Mouse (Mus musculus): ENCODE measurements around the gene Zfp658. TPM values are rescaled to one million over a fixed set of nuclear protein-coding genes. Genes with fewer than 3 reads are reported as not detected.

Zfp658 gene
- polyA plus RNA-seq (2015; fragmentation: Nextera tagmentation; extraction: Ambion mirVana): 3.7 TPM in 2 replicates

GRCm38 (mm10) chr7:43562006-43562633, at the start of gene Zfp658:
Gene Zfp658, plus strand, starts transcription at chr7:43562256.
- peak; percentile 90 for ATAC-seq (replicated peaks; ENCODE audit: low FRiP score)
- H3K9ac ChIP-seq: peak within 1 kb of the TSS; percentile 80
- peaks cover 20% of the 10 kb centered on the region for H3K36me3 ChIP-seq
- H3K4me3 ChIP-seq (replicated peaks): peak within 1 kb of the TSS; percentile 83
- under 1% methylated on average over 27 of the region's 27 CpGs for WGBS
- peak within 1 kb of the TSS; percentile 91 for H3K27ac ChIP-seq
- H3K9me3 ChIP-seq (replicated peaks): no peaks in the 10 kb centered on the region
- H3K4me1 ChIP-seq: peaks cover 15% of the 10 kb centered on the region
- H3K4me2 ChIP-seq: peak within 1 kb of the TSS; percentile 84
- no peaks in the 10 kb centered on the region for H3K27me3 ChIP-seq

GRCm38 (mm10) chr7:43512519-43512918, 49.5 kb upstream of the Zfp658 start:
- no peaks in the 10 kb centered on the region for H3K9me3 ChIP-seq (replicated peaks)
- no peaks in the 10 kb centered on the region for H3K36me3 ChIP-seq
- ATAC-seq (replicated peaks; ENCODE audit: low FRiP score): no peak
- WGBS: 80% methylated on average over 4 of the region's 4 CpGs
- H3K4me1 ChIP-seq: no peaks in the 10 kb centered on the region
- H3K27me3 ChIP-seq: no peaks in the 10 kb centered on the region
- no peak overlapping the region for H3K4me2 ChIP-seq
- H3K9ac ChIP-seq: no peak overlapping the region
- no peak overlapping the region for H3K27ac ChIP-seq
- no peak overlapping the region for H3K4me3 ChIP-seq (replicated peaks)

- no peak for ATAC-seq (replicated peaks; ENCODE audit: low FRiP score)
- Histone ChIP-seq H3K4me1 (no peaks in the 10 kb centered on the region), H3K9ac (no peak overlapping the region), H3K27ac (no peak overlapping the region), H3K27me3 (no peaks in the 10 kb centered on the region), H3K36me3 (no peaks in the 10 kb centered on the region), H3K4me3 (replicated peaks) (no peak overlapping the region), H3K9me3 (replicated peaks) (no peaks in the 10 kb centered on the region), H3K4me2 (no peak overlapping the region)
- WGBS: 82% methylated on average over 5 of the region's 5 CpGs
These were observed 47.0 kb upstream of the Zfp658 start for GRCm38 (mm10) chr7:43515076-43515475.

- ATAC-seq (replicated peaks; ENCODE audit: low FRiP score): no peak
- Histone ChIP-seq H3K27me3 (no peaks in the 10 kb centered on the region), H3K4me3 (replicated peaks) (no peak overlapping the region), H3K4me1 (no peaks in the 10 kb centered on the region), H3K27ac (no peak overlapping the region), H3K4me2 (no peak overlapping the region), H3K36me3 (no peaks in the 10 kb centered on the region), H3K9me3 (replicated peaks) (no peaks in the 10 kb centered on the region), H3K9ac (no peak overlapping the region)
- 86% methylated on average over 15 of the region's 15 CpGs for WGBS
These were observed 43.7 kb upstream of the Zfp658 start for GRCm38 (mm10) chr7:43518341-43518740.

- Histone ChIP-seq H3K27me3 (no peaks in the 10 kb centered on the region), H3K27ac (no peak overlapping the region), H3K4me3 (replicated peaks) (no peak overlapping the region), H3K9ac (no peak overlapping the region), H3K4me1 (no peaks in the 10 kb centered on the region), H3K4me2 (no peak overlapping the region), H3K36me3 (no peaks in the 10 kb centered on the region), H3K9me3 (replicated peaks) (no peaks in the 10 kb centered on the region)
- no peak for ATAC-seq (replicated peaks; ENCODE audit: low FRiP score)
- 74% methylated on average over 2 of the region's 2 CpGs for WGBS
These were observed 39.3 kb upstream of the Zfp658 start for GRCm38 (mm10) chr7:43522776-43523175.

- no peak overlapping the region for H3K4me3 ChIP-seq (replicated peaks)
- no peaks in the 10 kb centered on the region for H3K27me3 ChIP-seq
- WGBS: 62% methylated on average over 3 of the region's 3 CpGs
- no peaks in the 10 kb centered on the region for H3K36me3 ChIP-seq
- H3K4me1 ChIP-seq: no peaks in the 10 kb centered on the region
- no peak overlapping the region for H3K9ac ChIP-seq
- no peak overlapping the region for H3K4me2 ChIP-seq
- no peak overlapping the region for H3K27ac ChIP-seq
- H3K9me3 ChIP-seq (replicated peaks): no peaks in the 10 kb centered on the region
- ATAC-seq (replicated peaks; ENCODE audit: low FRiP score): no peak
These were observed 36.7 kb upstream of the Zfp658 start for GRCm38 (mm10) chr7:43525313-43525712.

GRCm38 (mm10) chr7:43530216-43530785, 31.8 kb upstream of the Zfp658 start:
- Histone ChIP-seq H3K4me1 (no peaks in the 10 kb centered on the region), H3K4me2 (no peak overlapping the region), H3K9ac (no peak overlapping the region), H3K9me3 (replicated peaks) (no peaks in the 10 kb centered on the region), H3K27ac (no peak overlapping the region), H3K4me3 (replicated peaks) (no peak overlapping the region), H3K27me3 (no peaks in the 10 kb centered on the region), H3K36me3 (no peaks in the 10 kb centered on the region)
- ATAC-seq (replicated peaks; ENCODE audit: low FRiP score): no peak
- 64% methylated on average over 8 of the region's 8 CpGs for WGBS

- Histone ChIP-seq H3K4me3 (replicated peaks) (no peak overlapping the region), H3K4me1 (no peaks in the 10 kb centered on the region), H3K9me3 (replicated peaks) (no peaks in the 10 kb centered on the region), H3K27ac (no peak overlapping the region), H3K36me3 (no peaks in the 10 kb centered on the region), H3K27me3 (no peaks in the 10 kb centered on the region), H3K9ac (no peak overlapping the region), H3K4me2 (no peak overlapping the region)
- WGBS: 85% methylated on average over 9 of the region's 9 CpGs
- no peak for ATAC-seq (replicated peaks; ENCODE audit: low FRiP score)
These were observed 29.0 kb upstream of the Zfp658 start for GRCm38 (mm10) chr7:43532936-43533505.

- H3K4me3 ChIP-seq (replicated peaks): no peak overlapping the region
- no peak for ATAC-seq (replicated peaks; ENCODE audit: low FRiP score)
- 65% methylated on average over 3 of the region's 4 CpGs for WGBS
These were observed 23.5 kb upstream of the Zfp658 start for GRCm38 (mm10) chr7:43538524-43538923.

GRCm38 (mm10) chr7:43544225-43544977, 17.7 kb upstream of the Zfp658 start, which contains the start of gene Cd33:
Gene Cd33, minus strand, starts transcription at chr7:43544428.
- H3K4me2 ChIP-seq: no peak within 1 kb of the TSS
- WGBS: 77% methylated on average over 7 of the region's 7 CpGs
- no peaks in the 10 kb centered on the region for H3K9me3 ChIP-seq (replicated peaks)
- ATAC-seq (replicated peaks; ENCODE audit: low FRiP score): no peak
- no peak within 1 kb of the TSS for H3K27ac ChIP-seq
- no peak within 1 kb of the TSS for H3K4me3 ChIP-seq (replicated peaks)
- H3K27me3 ChIP-seq: no peaks in the 10 kb centered on the region
- H3K4me1 ChIP-seq: no peaks in the 10 kb centered on the region
- H3K9ac ChIP-seq: no peak within 1 kb of the TSS
- no peaks in the 10 kb centered on the region for H3K36me3 ChIP-seq

More at GRCm38 (mm10) chr7:43538524-43538923, 23.5 kb upstream of the Zfp658 start:
- H3K36me3 ChIP-seq: no peaks in the 10 kb centered on the region
- H3K27me3 ChIP-seq: no peaks in the 10 kb centered on the region
- H3K27ac ChIP-seq: no peak overlapping the region
- no peak overlapping the region for H3K9ac ChIP-seq
- H3K4me2 ChIP-seq: no peak overlapping the region
- no peaks in the 10 kb centered on the region for H3K4me1 ChIP-seq
- H3K9me3 ChIP-seq (replicated peaks): no peaks in the 10 kb centered on the region

- ATAC-seq (replicated peaks; ENCODE audit: low FRiP score): no peak
- H3K9ac ChIP-seq: no peak overlapping the region
- H3K9me3 ChIP-seq (replicated peaks): no peaks in the 10 kb centered on the region
- H3K4me1 ChIP-seq: no peaks in the 10 kb centered on the region
- H3K27me3 ChIP-seq: no peaks in the 10 kb centered on the region
- H3K27ac ChIP-seq: no peak overlapping the region
- H3K4me2 ChIP-seq: no peak overlapping the region
- H3K36me3 ChIP-seq: no peaks in the 10 kb centered on the region
- 51% methylated on average over 7 of the region's 7 CpGs for WGBS
- no peak overlapping the region for H3K4me3 ChIP-seq (replicated peaks)
These were observed 16.2 kb upstream of the Zfp658 start for GRCm38 (mm10) chr7:43545656-43546545.

Data from kidney, embryonic 15.5 days (tissue).